Mouse (Mus musculus) colon, adult 2 months (tissue): ENCODE results near the gene Dtwd1. TPM values are rescaled to one million over a fixed set of nuclear protein-coding genes. Genes with fewer than 3 reads are reported as not detected.

Source experiments
- polyA plus RNA-seq: library from polyadenylated mRNA; depleted of rRNA; stranded (reverse); fragments of >200 nt; gene quantifications from 2 replicates; pipeline ENCODE4 v1.2.3, GENCODE M21; 2012; rRNA removed

Gene Dtwd1
- 1.5 and 1.6 TPM in 2 replicates for polyA plus RNA-seq

GRCm38 (mm10) chr2:126151855-126152571, at the start of gene Dtwd1, which contains the start of gene Fam227b:
Gene Dtwd1, plus strand, starts transcription at chr2:126152141.
Gene Fam227b, minus strand, starts transcription at chr2:126152004.

GRCm38 (mm10) chr2:126214800-126215199, 62.9 kb downstream of the Dtwd1 start, which contains the start of gene Gm17555:
Gene Gm17555, plus strand, starts transcription at chr2:126215100.

Other genes starting within 250 kb of the Dtwd1 start
- gene Fgf7, start 117.5 kb upstream of the Dtwd1 start, polyA plus RNA-seq, result 3.4 and 5.6 TPM in 2 replicates
- not detected in 2 replicates for gene Fam227b, start 137 bp upstream of the Dtwd1 start, polyA plus RNA-seq
- gene Gm17555, start 63.0 kb downstream of the Dtwd1 start, polyA plus RNA-seq, result not detected in 2 replicates